Comparison of ENCODE assay signal across 9 mouse cellular contexts in the genomic region with DNA sequence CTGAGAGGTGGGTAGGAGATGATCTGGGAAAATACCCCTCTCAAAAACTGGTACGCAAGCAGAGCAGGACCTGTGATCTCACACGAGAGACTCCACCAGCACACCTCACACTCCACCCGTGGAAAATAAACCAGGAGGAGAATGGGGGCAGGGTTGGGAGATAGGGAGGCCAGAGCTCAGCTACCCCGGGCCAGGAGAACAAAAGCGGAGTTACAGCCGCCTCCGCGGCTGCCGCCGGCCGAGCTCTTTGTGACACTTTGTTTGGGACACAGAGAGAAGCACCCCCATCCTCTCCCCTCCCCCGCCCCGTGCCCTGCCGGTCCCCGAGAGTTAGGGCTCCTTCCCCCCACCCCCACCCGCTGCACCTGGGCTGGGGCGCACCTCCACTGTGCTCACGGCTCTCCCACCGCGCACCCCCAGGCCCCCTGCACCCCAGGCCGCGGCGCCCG. TPM values are rescaled to one million over a fixed set of nuclear protein-coding genes. Genes with fewer than 3 reads are reported as not detected.
DNase-seq lines count a peak whose midpoint lies in the region; ATAC-seq and TF ChIP-seq lines count a peak whose summit lies in the region.
"Had no signal": no experiment of that assay in that cellular context is flagged by ENCODE, and none has a peak within 500 bp of the region (broad histone marks: within the 10 kb centered on the region; RNA-seq: fewer than 3 reads in every experiment).

No protein-coding gene starts in this region.

- no peak for TF ChIP-seq POLR2A in testis, adult 2 months (IDR thresholded peaks at IDR 0.05; ENCODE audit: control insufficient read depth, low read depth, low read length)

- peaks cover 7% of the 10 kb centered on the region for H3K36me3 ChIP-seq in embryonic facial prominence, embryonic 13.5 days
- H3K36me3 ChIP-seq in hindbrain, embryonic 15.5 days: no peaks in the 10 kb centered on the region
- no peaks in the 10 kb centered on the region for H3K36me3 ChIP-seq in testis, adult 2 months (ENCODE audit: control insufficient read depth, insufficient read depth, low read length)

- H3K4me3 ChIP-seq in gastrocnemius, adult 2 months: peak overlapping the region; percentile 83
- H3K4me3 ChIP-seq in embryonic facial prominence, embryonic 13.5 days: peak overlapping the region; percentile 61
- peak overlapping the region; percentile 65 for H3K4me3 ChIP-seq in hindbrain, embryonic 15.5 days
- H3K4me3 ChIP-seq in testis, adult 2 months (ENCODE audit: control insufficient read depth, low read depth, low read length): peak overlapping the region; percentile 55

- peak overlapping the region; percentile 74 for H3K27ac ChIP-seq in gastrocnemius, adult 2 months
- peak overlapping the region; percentile 92 for H3K27ac ChIP-seq in embryonic facial prominence, embryonic 13.5 days
- peak overlapping the region; percentile 96 for H3K27ac ChIP-seq in hindbrain, embryonic 15.5 days (replicated peaks)
- H3K27ac ChIP-seq in testis, adult 2 months (ENCODE audit: control insufficient read depth, insufficient read depth, low read depth, low read length): peak overlapping the region; percentile 29; the same call in 1 of the 2 replicates

- peak overlapping the region; percentile 64 for H3K4me2 ChIP-seq in embryonic facial prominence, embryonic 13.5 days
- peak overlapping the region; percentile 70 for H3K4me2 ChIP-seq in hindbrain, embryonic 15.5 days

- DNase-seq in gastrocnemius, adult 2 months: peak; percentile 46
- DNase-seq in gastrocnemius, adult 8-10 months (ENCODE audit: low spot score in 2 of 2): no peak
- DNase-seq in ZHBTc4 (ENCODE audit: low read depth, low spot score): peak; percentile 67
- DNase-seq in lung, postnatal 10 days: peak; percentile 57
- no peak for DNase-seq in layer of hippocampus, postnatal 14 days (ENCODE audit: low spot score in 2 of 2)

- intact Hi-C loops in gastrocnemius, adult 2 months (cut with DNase I): no loop called here

- ATAC-seq in embryonic facial prominence, embryonic 13.5 days (ENCODE audit: insufficient number of reproducible peaks, insufficient read depth, low FRiP score, low TSS enrichment, low read depth): peak; percentile 40; the same call in 1 of the 2 replicates
- peak; percentile 8; the same call in 1 of the 2 replicates for ATAC-seq in hindbrain, embryonic 15.5 days (ENCODE audit: low FRiP score, low read depth)

- WGBS in embryonic facial prominence, embryonic 13.5 days: under 1% methylated on average over 22 of the region's 24 CpGs
- WGBS in hindbrain, embryonic 15.5 days: 0% methylated on average over 12 of the region's 24 CpGs

- TF ChIP-seq CTCF in gastrocnemius, adult 2 months (IDR thresholded peaks at IDR 0.05): no peak
- TF ChIP-seq CTCF in testis, adult 2 months (IDR thresholded peaks at IDR 0.05; ENCODE audit: control insufficient read depth, insufficient read depth, insufficient replicate concordance, low read depth, low read length): no peak

- H3K9ac ChIP-seq in embryonic facial prominence, embryonic 13.5 days: peak overlapping the region; percentile 80
- H3K9ac ChIP-seq in hindbrain, embryonic 15.5 days: peak overlapping the region; percentile 65

- no peaks in the 10 kb centered on the region for H3K27me3 ChIP-seq in embryonic facial prominence, embryonic 13.5 days
- no peaks in the 10 kb centered on the region for H3K27me3 ChIP-seq in hindbrain, embryonic 15.5 days
- no peaks in the 10 kb centered on the region for H3K27me3 ChIP-seq in testis, adult 2 months (ENCODE audit: control insufficient read depth, insufficient read depth, low read length)

- peaks cover 63% of the 10 kb centered on the region for H3K4me1 ChIP-seq in embryonic facial prominence, embryonic 13.5 days
- peaks cover 79% of the 10 kb centered on the region for H3K4me1 ChIP-seq in hindbrain, embryonic 15.5 days (replicated peaks)
- H3K4me1 ChIP-seq in testis, adult 2 months (ENCODE audit: control insufficient read depth, insufficient read depth, low read length): peaks cover 13% of the 10 kb centered on the region

- H3K9me3 ChIP-seq in embryonic facial prominence, embryonic 13.5 days: no peaks in the 10 kb centered on the region
- no peaks in the 10 kb centered on the region for H3K9me3 ChIP-seq in hindbrain, embryonic 15.5 days

RNA-seq across cellular contexts. Expression of a gene that starts 1.7 kb away (rescaled TPM):
- total RNA-seq in gastrocnemius, adult 2 months (2021): 1 to 10 TPM in 1 of 2 experiments, under 1 TPM in 1; 0.46 to 2.6 TPM
- total RNA-seq in gastrocnemius, adult 8-10 months (2022): 1 to 10 TPM in 3 of 4 experiments, under 1 TPM in 1; 0.60 to 1.4 (median 1.2) TPM
- 0.44 and 1.1 TPM in 2 replicates for polyA plus RNA-seq in embryonic facial prominence, embryonic 13.5 days (2015; fragmentation: Nextera tagmentation; extraction: Ambion mirVana)
- polyA plus RNA-seq in hindbrain, embryonic 15.5 days (2015; fragmentation: Nextera tagmentation; extraction: Ambion mirVana): 0.17 and 1.1 TPM in 2 replicates
- polyA plus RNA-seq in testis, adult 2 months (2012; rRNA removed): 2.0 and 2.1 TPM in 2 replicates
- under 1 TPM; 0.39 to 0.95 TPM for total RNA-seq in layer of hippocampus, postnatal 14 days (2021)
- total RNA-seq: left cerebral cortex, postnatal 10 days had no signal

RNA-seq across cellular contexts. Expression of a gene that starts 6.7 kb away (rescaled TPM):
- 10 to 100 TPM; 13.5 to 13.8 TPM for total RNA-seq in gastrocnemius, adult 2 months (2021)
- total RNA-seq in gastrocnemius, adult 8-10 months (2022): 10 to 100 TPM in 3 of 4 experiments, 1 to 10 TPM in 1; 9.9 to 14.0 (median 13.0) TPM
- polyA plus RNA-seq in embryonic facial prominence, embryonic 13.5 days (2015; fragmentation: Nextera tagmentation; extraction: Ambion mirVana): 31.1 and 36.0 TPM in 2 replicates
- 38.2 and 40.5 TPM in 2 replicates for polyA plus RNA-seq in hindbrain, embryonic 15.5 days (2015; fragmentation: Nextera tagmentation; extraction: Ambion mirVana)
- polyA plus RNA-seq in testis, adult 2 months (2012; rRNA removed): 161 and 174 TPM in 2 replicates
- 10 to 100 TPM; 37.6 to 41.2 TPM for total RNA-seq in layer of hippocampus, postnatal 14 days (2021)

RNA-seq across cellular contexts. Expression of a gene that starts 28.5 kb away (rescaled TPM):
- total RNA-seq in gastrocnemius, adult 2 months (2021): not detected
- not detected for total RNA-seq in gastrocnemius, adult 8-10 months (2022)
- polyA plus RNA-seq in embryonic facial prominence, embryonic 13.5 days (2015; fragmentation: Nextera tagmentation; extraction: Ambion mirVana): not detected in 2 replicates
- polyA plus RNA-seq in hindbrain, embryonic 15.5 days (2015; fragmentation: Nextera tagmentation; extraction: Ambion mirVana): 0.05 TPM in 1 of 2 replicates, not detected in the other
- 0.45 and 0.53 TPM in 2 replicates for polyA plus RNA-seq in testis, adult 2 months (2012; rRNA removed)
- not detected for total RNA-seq in layer of hippocampus, postnatal 14 days (2021)
- total RNA-seq: left cerebral cortex, postnatal 10 days had no signal

RNA-seq across cellular contexts. Expression of a gene that starts 29.3 kb away (rescaled TPM):
- 10 to 100 TPM in 1 of 2 experiments, 1 to 10 TPM in 1; 9.6 to 14.1 TPM for total RNA-seq in gastrocnemius, adult 2 months (2021)
- 1 to 10 TPM; 5.7 to 9.4 (median 6.2) TPM for total RNA-seq in gastrocnemius, adult 8-10 months (2022)
- polyA plus RNA-seq in embryonic facial prominence, embryonic 13.5 days (2015; fragmentation: Nextera tagmentation; extraction: Ambion mirVana): 165 and 167 TPM in 2 replicates
- 85.2 and 87.6 TPM in 2 replicates for polyA plus RNA-seq in hindbrain, embryonic 15.5 days (2015; fragmentation: Nextera tagmentation; extraction: Ambion mirVana)
- polyA plus RNA-seq in testis, adult 2 months (2012; rRNA removed): 5.6 and 6.6 TPM in 2 replicates
- total RNA-seq in layer of hippocampus, postnatal 14 days (2021): 10 to 100 TPM; 44.2 to 47.4 TPM

Comparison
In these comparisons a context has a peak if more than half of its experiments do, and no peak if none do; other contexts are left out.
1. DNase-seq: peak in gastrocnemius, adult 2 months (single experiment), ZHBTc4 (single experiment) and lung, postnatal 10 days (single experiment); none in gastrocnemius, adult 8-10 months (0 of 2) and layer of hippocampus, postnatal 14 days (0 of 2).
2. H3K27ac ChIP-seq: peak in every context shown above with its lines; median percentile 96 in hindbrain, embryonic 15.5 days; 92 in embryonic facial prominence, embryonic 13.5 days; 74 in gastrocnemius, adult 2 months; 29 in testis, adult 2 months.
3. Peak in every context shown above with its lines, with median percentiles within 50 percentile points of each other: H3K4me3 ChIP-seq.